Mouse (Mus musculus) olfactory bulb, adult 2 months (tissue): ENCODE results near the gene Rgs14.

Experiments
- CTCF ChIP-seq: fragments of 200-500 bp; IDR thresholded peaks from 2 replicates; pipeline ENCODE4 v1.5.1; 2012; ENCODE audit warnings: low read depth, mild to moderate bottlenecking, low read length, moderate library complexity; ENCODE audit not compliant: insufficient read depth
- POLR2A ChIP-seq: fragments of 200-500 bp; IDR thresholded peaks from 2 replicates; pipeline ENCODE4 v1.6.1; 2012; ENCODE audit warnings: mild to moderate bottlenecking, low read depth, low read length, moderate library complexity; ENCODE audit not compliant: insufficient read depth

DNA sequence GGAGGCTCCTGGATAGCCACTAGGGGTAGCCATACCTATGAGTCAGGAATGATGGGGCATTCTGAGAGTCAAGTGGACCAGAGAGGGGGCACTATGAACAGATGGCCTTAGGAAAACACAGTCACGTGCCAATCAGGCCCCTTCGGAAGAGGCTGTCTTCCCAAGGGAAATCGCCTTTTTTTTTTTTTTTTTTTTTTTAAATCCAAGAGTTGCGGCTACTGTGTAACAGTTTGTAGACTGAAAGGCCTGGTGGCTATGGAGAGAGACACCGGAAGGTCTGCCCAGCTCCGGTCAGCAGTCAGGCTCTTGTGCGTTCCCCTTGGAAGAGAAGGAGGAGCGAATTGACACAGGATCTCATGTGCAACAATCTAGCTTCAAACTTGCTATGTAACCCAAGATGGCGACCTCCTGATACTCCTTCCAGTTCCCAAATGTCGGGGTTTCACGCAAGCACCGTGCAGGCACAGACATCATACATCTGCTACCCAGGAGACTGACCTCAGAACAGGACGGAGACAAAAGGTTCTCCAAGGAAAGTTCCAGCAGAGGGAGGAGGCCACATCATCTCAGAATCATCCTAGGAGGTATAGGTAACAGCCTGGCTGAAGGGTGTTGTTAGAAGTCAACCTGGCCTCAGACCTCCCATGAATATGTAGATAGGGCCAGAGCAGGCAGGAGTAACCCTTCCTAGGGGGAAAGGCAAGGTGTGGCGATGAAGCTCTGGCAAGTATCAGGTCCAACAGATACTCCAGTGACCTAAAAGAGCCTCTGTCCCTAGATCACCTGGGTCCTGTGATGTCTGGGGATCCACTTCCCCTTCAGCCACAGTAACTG lies 38.7 kb upstream of the Rgs14 start:
- TF ChIP-seq POLR2A, result no peak
- TF ChIP-seq CTCF, result no peak
